Mouse (Mus musculus): ENCODE results near the gene Abcf3.

DNA sequence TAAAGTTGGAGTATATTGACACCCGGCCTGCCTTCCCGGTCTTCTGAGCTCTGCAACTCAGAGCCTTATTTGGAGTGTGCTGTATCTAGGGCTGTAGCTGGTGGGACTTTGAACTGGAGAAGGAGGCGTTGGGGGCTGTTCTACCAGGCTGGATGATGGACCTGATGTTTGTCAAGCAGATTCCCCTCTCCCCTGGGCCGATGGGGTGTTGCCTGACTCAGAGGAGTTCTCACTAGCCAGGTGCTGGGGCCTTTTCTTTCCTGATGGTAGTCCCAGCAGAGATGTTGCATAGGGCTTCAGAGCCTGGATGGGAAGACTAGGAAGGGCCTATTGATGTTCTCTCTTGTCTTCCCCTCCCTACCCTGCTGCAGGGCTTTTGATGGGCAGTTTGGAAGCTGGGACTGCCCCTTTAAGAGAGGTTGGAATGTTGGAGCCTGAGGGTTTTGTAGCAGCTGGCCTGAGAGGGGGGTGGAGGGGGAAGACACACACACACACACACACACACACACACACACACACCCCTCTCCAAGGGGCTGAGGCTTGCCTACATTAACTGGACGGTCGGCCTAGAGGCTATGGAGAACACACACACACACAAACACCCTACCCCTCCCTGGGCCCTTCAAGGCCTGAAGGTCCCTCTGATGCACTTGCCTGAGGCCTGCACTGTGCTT lies 30.5 kb upstream of the Abcf3 start:
- no peak for TF ChIP-seq CTCF (conservative IDR thresholded peaks at IDR 0.05; ENCODE audit: insufficient read depth, insufficient read length, low read depth, low read length)
- TF ChIP-seq POLR2A (IDR thresholded peaks at IDR 0.05; ENCODE audit: low read depth, low read length) = no peak

Data from kidney, adult 2 months (tissue).